Mouse (Mus musculus) cortical plate, adult 2 months (tissue): ENCODE results near the gene Cherp.

Source experiments
- CTCF ChIP-seq: fragments of 200-500 bp; IDR thresholded peaks from 2 replicates; pipeline ENCODE4 v1.5.1; 2011; ENCODE audit warnings: mild to moderate bottlenecking, control low read depth, low read length; ENCODE audit not compliant: insufficient read depth; ENCODE audit errors: extremely low read depth
- POLR2A ChIP-seq: fragments of 200-500 bp; IDR thresholded peaks from 2 replicates; pipeline ENCODE4 v1.6.1; 2011; ENCODE audit warnings: mild to moderate bottlenecking, low read length, control low read depth; ENCODE audit not compliant: insufficient read depth; ENCODE audit errors: extremely low read depth

GRCm38 (mm10) chr8:72491017-72491416, 16.0 kb upstream of the Cherp start:
- TF ChIP-seq POLR2A (no peak), CTCF (no peak)
